Mouse (Mus musculus): ENCODE measurements around the gene Chordc1. TPM values are rescaled to one million over a fixed set of nuclear protein-coding genes. Genes with fewer than 3 reads are reported as not detected.
"Not testable (repeated sequence)": the region's sequence is repeated elsewhere in the genome, so short reads cannot be mapped to it uniquely, and the experiment has no call there.

Chordc1 gene
- polyA plus RNA-seq (2012) = 0.19 and 0.30 TPM in 2 replicates

- TF ChIP-seq GATA1 (IDR thresholded peaks at IDR 0.05; ENCODE audit: low read length) = no peak
These were observed at the start of gene Chordc1 for GRCm38 (mm10) chr9:18291571-18292429. Chordc1 (plus strand) TSS chr9:18292125.

GRCm38 (mm10) chr9:18275901-18276300 is 16.0 kb upstream of the Chordc1 start:
- H3K9me3 ChIP-seq (ENCODE audit: control insufficient read depth, low read length) = no peaks in the 10 kb centered on the region
- no peaks in the 10 kb centered on the region for H3K4me1 ChIP-seq (ENCODE audit: control insufficient read depth)
- TF ChIP-seq GATA1 (IDR thresholded peaks at IDR 0.05; ENCODE audit: low read length) (no peak), TAL1 (IDR thresholded peaks at IDR 0.05; ENCODE audit: low read length) (no peak)
- H3K36me3 ChIP-seq (ENCODE audit: control insufficient read depth) = no peaks in the 10 kb centered on the region
- no peak overlapping the region for H3K4me3 ChIP-seq (replicated peaks)
- no peaks in the 10 kb centered on the region for H3K27me3 ChIP-seq (ENCODE audit: control insufficient read depth)

More at GRCm38 (mm10) chr9:18291571-18292429, at the start of gene Chordc1:
- Histone ChIP-seq H3K9me3 (ENCODE audit: control insufficient read depth, low read length) (no peaks in the 10 kb centered on the region), H3K36me3 (ENCODE audit: control insufficient read depth) (peaks cover 8% of the 10 kb centered on the region), H3K4me1 (ENCODE audit: control insufficient read depth) (peaks cover 20% of the 10 kb centered on the region), H3K4me3 (replicated peaks) (peak within 1 kb of the TSS; percentile 88), H3K27me3 (ENCODE audit: control insufficient read depth) (no peaks in the 10 kb centered on the region)

GRCm38 (mm10) chr9:18276844-18277243 is 15.1 kb upstream of the Chordc1 start:
- no peaks in the 10 kb centered on the region for H3K9me3 ChIP-seq (ENCODE audit: control insufficient read depth, low read length)
- TF ChIP-seq GATA1 (IDR thresholded peaks at IDR 0.05; ENCODE audit: low read length) = no peak
- TF ChIP-seq TAL1 (IDR thresholded peaks at IDR 0.05; ENCODE audit: low read length) = no peak
- no peak overlapping the region for H3K4me3 ChIP-seq (replicated peaks)
- no peaks in the 10 kb centered on the region for H3K4me1 ChIP-seq (ENCODE audit: control insufficient read depth)
- no peaks in the 10 kb centered on the region for H3K27me3 ChIP-seq (ENCODE audit: control insufficient read depth)
- H3K36me3 ChIP-seq (ENCODE audit: control insufficient read depth) = no peaks in the 10 kb centered on the region

GRCm38 (mm10) chr9:18277497-18277896 is 14.4 kb upstream of the Chordc1 start:
- TF ChIP-seq TAL1 (IDR thresholded peaks at IDR 0.05; ENCODE audit: low read length) (no peak), GATA1 (IDR thresholded peaks at IDR 0.05; ENCODE audit: low read length) (no peak)
- no peaks in the 10 kb centered on the region for H3K36me3 ChIP-seq (ENCODE audit: control insufficient read depth)
- H3K4me1 ChIP-seq (ENCODE audit: control insufficient read depth) = no peaks in the 10 kb centered on the region
- no peak overlapping the region for H3K4me3 ChIP-seq (replicated peaks)
- no peaks in the 10 kb centered on the region for H3K9me3 ChIP-seq (ENCODE audit: control insufficient read depth, low read length)
- no peaks in the 10 kb centered on the region for H3K27me3 ChIP-seq (ENCODE audit: control insufficient read depth)

- not testable (repeated sequence) for H3K9me3 ChIP-seq (ENCODE audit: control insufficient read depth, low read length); H3K27me3 ChIP-seq (ENCODE audit: control insufficient read depth); H3K4me3 ChIP-seq (replicated peaks); H3K4me1 ChIP-seq (ENCODE audit: control insufficient read depth); H3K36me3 ChIP-seq (ENCODE audit: control insufficient read depth)
These were observed 13.2 kb upstream of the Chordc1 start for GRCm38 (mm10) chr9:18278693-18279092.

GRCm38 (mm10) chr9:18292443-18292922 is 558 bp downstream of the Chordc1 start:
- no peaks in the 10 kb centered on the region for H3K27me3 ChIP-seq (ENCODE audit: control insufficient read depth)
- no peak for TF ChIP-seq TAL1 (IDR thresholded peaks at IDR 0.05; ENCODE audit: low read length)
- TF ChIP-seq GATA1 (IDR thresholded peaks at IDR 0.05; ENCODE audit: low read length) = no peak
- no peaks in the 10 kb centered on the region for H3K9me3 ChIP-seq (ENCODE audit: control insufficient read depth, low read length)
- H3K36me3 ChIP-seq (ENCODE audit: control insufficient read depth) = peaks cover 13% of the 10 kb centered on the region
- peaks cover 20% of the 10 kb centered on the region for H3K4me1 ChIP-seq (ENCODE audit: control insufficient read depth)
- H3K4me3 ChIP-seq (replicated peaks) = peak overlapping the region; percentile 88

- peak overlapping the region; percentile 88 for H3K4me3 ChIP-seq (replicated peaks)
- peaks cover 20% of the 10 kb centered on the region for H3K4me1 ChIP-seq (ENCODE audit: control insufficient read depth)
- H3K9me3 ChIP-seq (ENCODE audit: control insufficient read depth, low read length) = no peaks in the 10 kb centered on the region
- peaks cover 16% of the 10 kb centered on the region for H3K36me3 ChIP-seq (ENCODE audit: control insufficient read depth)
- H3K27me3 ChIP-seq (ENCODE audit: control insufficient read depth) = no peaks in the 10 kb centered on the region
- TF ChIP-seq GATA1 (IDR thresholded peaks at IDR 0.05; ENCODE audit: low read length) (peak; percentile 51; the same call in 1 of the 2 replicates), TAL1 (IDR thresholded peaks at IDR 0.05; ENCODE audit: low read length) (no peak)
These were observed 1.3 kb downstream of the Chordc1 start for GRCm38 (mm10) chr9:18293026-18293781.

- H3K36me3 ChIP-seq (ENCODE audit: control insufficient read depth) = peaks cover 61% of the 10 kb centered on the region
- no peaks in the 10 kb centered on the region for H3K9me3 ChIP-seq (ENCODE audit: control insufficient read depth, low read length)
- no peak for TF ChIP-seq GATA1 (IDR thresholded peaks at IDR 0.05; ENCODE audit: low read length)
- no peak for TF ChIP-seq TAL1 (IDR thresholded peaks at IDR 0.05; ENCODE audit: low read length)
- no peak overlapping the region for H3K4me3 ChIP-seq (replicated peaks)
- H3K4me1 ChIP-seq (ENCODE audit: control insufficient read depth) = peaks cover 11% of the 10 kb centered on the region
- no peaks in the 10 kb centered on the region for H3K27me3 ChIP-seq (ENCODE audit: control insufficient read depth)
These were observed 6.4 kb downstream of the Chordc1 start for GRCm38 (mm10) chr9:18298301-18298700.

- Histone ChIP-seq H3K36me3 (ENCODE audit: control insufficient read depth) (peaks cover 4% of the 10 kb centered on the region), H3K4me3 (replicated peaks) (no peak overlapping the region), H3K27me3 (ENCODE audit: control insufficient read depth) (no peaks in the 10 kb centered on the region)
These were observed 28.1 kb downstream of the Chordc1 start for GRCm38 (mm10) chr9:18319990-18320389.

More at GRCm38 (mm10) chr9:18319990-18320389, 28.1 kb downstream of the Chordc1 start:
- H3K9me3 ChIP-seq (ENCODE audit: control insufficient read depth, low read length) = no peaks in the 10 kb centered on the region
- no peak for TF ChIP-seq TAL1 (IDR thresholded peaks at IDR 0.05; ENCODE audit: low read length)
- no peaks in the 10 kb centered on the region for H3K4me1 ChIP-seq (ENCODE audit: control insufficient read depth)

Other genes starting within 250 kb of the Chordc1 start
- gene Naalad2, start 110.9 kb downstream of the Chordc1 start, polyA plus RNA-seq (2012) = not detected in 2 replicates
- gene Ubtfl1, start 112.3 kb downstream of the Chordc1 start, polyA plus RNA-seq (2012) = not detected in 2 replicates
- not detected in 2 replicates for gene Mbd3l2, start 138.5 kb downstream of the Chordc1 start, polyA plus RNA-seq (2012)
- not detected in 2 replicates for gene Zfp558, start 186.1 kb downstream of the Chordc1 start, polyA plus RNA-seq (2012)
- gene Mbd3l1, start 186.2 kb downstream of the Chordc1 start, polyA plus RNA-seq (2012) = not detected in 2 replicates

Data from erythroblast, embryonic 14.5 days (primary cell).